Mouse (Mus musculus) lung, adult 2 months (tissue): ENCODE measurements at regions not wholly inside any gene's neighbourhood (a gene's known extent, or its start where the extent isn't known, plus 50 kb on each side); places are given as distances from the start of the nearest gene placed in this dataset.

Experiments used
- CTCF ChIP-seq: fragments of 200-500 bp; IDR thresholded peaks from 2 replicates; pipeline ENCODE4 v1.5.1; 2011; ENCODE audit warnings: mild to moderate bottlenecking, low read length, control low read depth; ENCODE audit not compliant: insufficient read depth
- POLR2A ChIP-seq: fragments of 200-500 bp; IDR thresholded peaks from 2 replicates; pipeline ENCODE4 v1.6.1; 2011; ENCODE audit warnings: low read depth, mild to moderate bottlenecking, control low read depth, low read length, borderline replicate concordance; ENCODE audit errors: extremely low read depth

GRCm38 (mm10) chr10:101039034-101039433 is 448.8 kb downstream of the 1700017N19Rik start:
- TF ChIP-seq POLR2A (no peak), CTCF (no peak)
